Mouse (Mus musculus) sigmoid colon, adult 10 weeks (tissue): Measurements from ENCODE around the gene Cep70. TPM values are rescaled to one million over a fixed set of nuclear protein-coding genes. Genes with fewer than 3 reads are reported as not detected.

Source experiments
- polyA plus RNA-seq: library from polyadenylated mRNA; stranded (reverse); fragments of 350-450 nt; fragmentation: Illumina TruSeq; extraction: RNeasy Lipid Tissue Mini Kit (QIAGEN cat#74804); gene quantifications from one replicate; pipeline ENCODE4 v1.2.3, GENCODE M21; 2014; ENCODE audit warnings: low read depth, low replicate concordance

Cep70 gene
- 47.8 TPM for polyA plus RNA-seq

GRCm38 (mm10) chr9:99243190-99243894, at the start of gene Cep70:
Cep70 (plus strand) TSS chr9:99243367.

GRCm38 (mm10) chr9:99237139-99237538, 6.0 kb upstream of the Cep70 start, which contains the start of gene Faiml:
Faiml (minus strand) TSS chr9:99237239.

Other genes starting within 250 kb of the Cep70 start
- gene Gm1123, start 207.7 kb upstream of the Cep70 start, polyA plus RNA-seq: 222 TPM
- 9.8 TPM for gene Pik3cb, start 102.7 kb upstream of the Cep70 start, polyA plus RNA-seq
- gene Faiml, start 6.1 kb upstream of the Cep70 start, polyA plus RNA-seq: not detected
- 0.32 TPM for gene Esyt3, start 115.2 kb downstream of the Cep70 start, polyA plus RNA-seq
- 2.3 TPM for gene Mras, start 194.0 kb downstream of the Cep70 start, polyA plus RNA-seq
- not detected for gene Nme9, start 208.1 kb downstream of the Cep70 start, polyA plus RNA-seq